Mouse (Mus musculus): ENCODE data around the gene Cplx1.
A peak's percentile ranks its signal among the peaks of the same experiment; 100 is the strongest.
"Not testable (repeated sequence)": the region's sequence is repeated elsewhere in the genome, so short reads cannot be mapped to it uniquely, and the experiment has no call there.

Cplx1 gene

DNA sequence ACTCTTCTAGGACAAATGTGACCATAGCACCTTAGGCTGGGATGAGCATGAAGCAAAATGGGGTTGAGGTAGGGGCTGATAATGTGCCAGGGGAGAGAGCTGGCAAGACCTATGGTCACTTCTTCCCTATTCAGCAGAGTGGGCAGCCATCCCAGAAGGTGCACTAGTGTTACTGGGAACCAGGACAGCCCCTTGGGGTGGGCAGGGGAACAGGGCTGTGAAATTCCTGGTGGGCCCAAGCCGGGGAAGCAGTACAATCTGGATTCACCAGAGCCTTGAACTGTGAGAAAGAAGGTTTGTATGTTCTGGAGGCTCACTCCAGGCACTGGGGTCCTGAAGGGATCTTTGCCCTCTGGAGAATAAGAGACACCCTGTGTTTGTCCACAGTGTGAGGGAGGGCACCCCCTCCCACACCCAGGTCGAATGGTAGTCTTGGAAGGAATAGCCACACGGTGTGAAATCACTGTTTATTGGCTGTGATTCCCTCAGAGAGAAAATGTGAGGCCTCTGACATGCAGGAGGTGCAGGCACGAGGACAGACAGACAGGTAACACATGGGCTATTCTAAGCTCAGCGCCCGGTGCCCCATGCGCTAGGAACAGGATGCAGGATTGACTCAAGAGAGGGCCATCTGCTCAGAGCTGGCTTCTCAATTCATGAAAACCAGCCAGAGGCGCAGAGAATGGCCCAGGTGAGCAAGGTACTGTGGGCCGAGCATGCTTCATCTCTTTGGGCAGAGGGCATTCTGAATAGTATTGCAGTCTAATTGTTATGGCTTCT, 31.5 kb downstream of the Cplx1 start:
- no peak for DNase-seq (ENCODE audit: inconsistent age in 2 of 2, low spot score in 1 of 2)

- no peak for DNase-seq (ENCODE audit: inconsistent age in 2 of 2, low spot score in 1 of 2)
These were observed 33.2 kb downstream of the Cplx1 start for GRCm38 (mm10) chr5:108516655-108517054.

- DNase-seq (ENCODE audit: inconsistent age in 2 of 2, low spot score in 1 of 2), result no peak
These were observed 34.1 kb downstream of the Cplx1 start for GRCm38 (mm10) chr5:108515581-108516361.

- no peak for DNase-seq (ENCODE audit: inconsistent age in 2 of 2, low spot score in 1 of 2)
These were observed 47.5 kb downstream of the Cplx1 start for GRCm38 (mm10) chr5:108502286-108502685.

DNA sequence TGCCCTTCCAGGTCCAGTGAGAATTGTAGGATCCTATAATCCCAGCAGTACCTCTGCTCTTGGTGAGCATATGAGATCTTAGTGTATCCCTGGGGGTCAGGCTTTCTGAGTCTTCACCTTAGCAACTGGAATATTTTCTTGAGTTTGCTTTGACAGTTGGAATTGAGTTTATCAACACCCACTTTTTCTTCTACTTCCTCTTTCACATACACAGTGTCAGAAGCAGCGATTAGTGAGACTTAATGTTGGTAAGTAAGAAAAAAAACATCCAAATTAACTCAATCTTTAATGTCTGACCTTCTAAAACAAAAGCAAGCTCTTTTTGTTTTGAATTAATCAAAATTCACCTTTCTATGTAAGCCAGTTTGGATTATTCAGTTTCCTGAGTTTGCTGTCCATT, 48.3 kb downstream of the Cplx1 start:
- DNase-seq (ENCODE audit: inconsistent age in 2 of 2, low spot score in 1 of 2), result no peak

- not testable (repeated sequence) for DNase-seq (ENCODE audit: inconsistent age in 2 of 2, low spot score in 1 of 2)
These were observed 63.7 kb downstream of the Cplx1 start for GRCm38 (mm10) chr5:108486148-108486547.

GRCm38 (mm10) chr5:108485239-108485638, 64.6 kb downstream of the Cplx1 start:
- peak; percentile 20 to 67 for DNase-seq (ENCODE audit: inconsistent age in 2 of 2, low spot score in 1 of 2)

DNA sequence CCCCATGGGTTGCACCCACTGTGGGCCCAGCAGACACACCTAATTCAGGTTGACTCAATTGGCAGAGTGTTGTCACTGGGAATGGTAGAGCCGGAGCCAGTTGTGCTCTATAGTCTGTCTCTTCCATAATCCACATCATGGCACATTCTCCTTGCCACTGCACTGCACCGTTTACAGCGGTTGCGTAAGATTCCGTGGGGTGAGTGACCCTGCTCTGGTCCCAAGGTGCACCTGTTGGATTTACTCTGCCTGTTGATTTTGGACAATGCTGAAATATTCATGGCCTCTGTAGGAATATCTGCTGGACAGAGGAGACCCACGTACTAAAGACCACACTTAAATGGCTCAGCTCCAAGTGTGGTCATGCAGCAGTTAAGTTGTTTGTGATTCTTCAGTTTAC, 66.8 kb downstream of the Cplx1 start:
- no peak for DNase-seq (ENCODE audit: inconsistent age in 2 of 2, low spot score in 1 of 2)

DNA sequence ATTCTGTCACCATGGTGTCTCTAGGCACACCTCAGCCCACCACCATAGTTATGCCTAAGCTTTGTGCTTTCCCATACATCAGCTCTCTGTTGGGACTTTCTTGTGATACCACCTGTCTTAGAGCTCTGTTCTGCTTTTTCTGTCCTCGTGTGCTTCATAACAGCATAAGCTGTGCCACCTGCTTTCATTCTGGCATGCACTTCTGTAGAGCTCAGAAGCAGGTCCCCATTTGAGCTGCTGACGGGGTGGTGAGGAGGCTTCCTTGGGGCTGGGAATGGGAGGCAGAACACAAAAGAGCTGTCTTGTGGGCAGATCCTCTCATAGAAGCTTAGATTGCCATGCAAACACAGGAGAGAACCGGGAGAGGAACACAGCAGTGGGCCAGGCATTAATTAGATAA, 73.8 kb downstream of the Cplx1 start:
- peak in 1 of 2 experiments; percentile 16 for DNase-seq (ENCODE audit: inconsistent age in 2 of 2, low spot score in 1 of 2)

GRCm38 (mm10) chr5:108473737-108474136, 76.1 kb downstream of the Cplx1 start:
- no peak for DNase-seq (ENCODE audit: inconsistent age in 2 of 2, low spot score in 1 of 2)

DNA sequence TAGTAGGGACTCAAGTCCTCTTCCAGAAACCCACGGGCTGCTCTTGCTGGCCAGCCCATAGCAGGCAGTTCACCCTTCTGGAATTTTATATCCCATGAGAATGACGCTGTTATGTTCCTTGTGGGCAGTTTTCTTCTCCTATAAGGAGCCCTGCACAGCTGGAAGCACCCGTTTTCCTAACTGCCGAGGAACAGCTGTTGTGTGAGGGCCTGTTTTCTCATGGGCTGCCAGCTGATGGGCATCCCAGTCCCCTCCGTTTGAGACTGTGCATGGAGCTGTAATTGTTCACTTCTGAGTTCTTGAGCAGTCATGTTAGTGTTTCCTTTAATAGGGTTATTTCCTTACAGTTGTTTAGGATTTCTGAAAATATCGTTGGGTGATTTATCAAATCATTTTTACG, 80.2 kb downstream of the Cplx1 start:
- DNase-seq (ENCODE audit: inconsistent age in 2 of 2, low spot score in 1 of 2), result no peak
